Mouse (Mus musculus): Measurements from ENCODE around the gene Hsd17b12. TPM values are rescaled to one million over a fixed set of nuclear protein-coding genes. Genes with fewer than 3 reads are reported as not detected.

The Hsd17b12 gene
- total and polyA plus RNA-seq, 2 experiments from 2014 or later, result 24.1 to 37.7 TPM

DNA sequence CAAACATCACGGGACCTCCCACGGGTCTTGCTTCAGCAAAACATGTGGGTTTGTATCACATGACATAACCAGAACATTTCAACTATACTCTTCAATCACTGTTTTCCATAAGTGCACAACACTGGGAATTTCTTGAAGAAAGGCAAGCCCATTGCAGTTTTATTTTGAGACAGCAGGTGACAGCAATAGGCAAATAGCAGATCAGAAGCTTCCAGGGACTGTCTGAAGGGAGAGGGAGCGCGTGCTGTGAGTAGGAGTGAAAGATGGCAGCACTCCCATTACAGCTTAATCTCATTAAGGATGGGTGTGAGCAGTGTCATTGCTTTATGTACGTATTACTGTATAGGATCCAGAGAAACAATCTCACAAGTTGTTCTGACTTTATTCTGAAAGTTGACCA lies 88.3 kb downstream of the Hsd17b12 start:
- H3K4me1 ChIP-seq (ENCODE audit: control insufficient read depth, insufficient read depth), result no peaks in the 10 kb centered on the region
- H3K27me3 ChIP-seq (ENCODE audit: control insufficient read depth, insufficient read depth, low read length), result no peaks in the 10 kb centered on the region
- 0 out of 2 replicates have a peak, but pooled peaks cover 3% of the 10 kb centered on the region for H3K9me3 ChIP-seq (replicated peaks; ENCODE audit: control insufficient read depth, low read length)
- H3K36me3 ChIP-seq (replicated peaks; ENCODE audit: control insufficient read depth, insufficient read depth, low read length), result 0 out of 2 replicates have a peak, but pooled peaks cover 6% of the 10 kb centered on the region
- TF ChIP-seq CTCF (IDR thresholded peaks at IDR 0.05; ENCODE audit: low read depth) (peak; percentile 47), EP300 (IDR thresholded peaks at IDR 0.05; ENCODE audit: low read depth) (no peak)
- no peak overlapping the region for H3K9ac ChIP-seq (replicated peaks; ENCODE audit: low read depth, low read length)
- ATAC-seq (ENCODE audit: insufficient read depth, low read depth) (no peak), DNase-seq (ENCODE audit: low spot score) (no peak)
- WGBS, result 67% methylated on average over 5 of the region's 5 CpGs
- H3K4me2 ChIP-seq (ENCODE audit: low read depth, low read length), result no peak overlapping the region
- H3K27ac ChIP-seq (ENCODE audit: low read depth), result no peak overlapping the region
- H3K4me3 ChIP-seq (ENCODE audit: low read depth, low read length), result no peak overlapping the region

DNA sequence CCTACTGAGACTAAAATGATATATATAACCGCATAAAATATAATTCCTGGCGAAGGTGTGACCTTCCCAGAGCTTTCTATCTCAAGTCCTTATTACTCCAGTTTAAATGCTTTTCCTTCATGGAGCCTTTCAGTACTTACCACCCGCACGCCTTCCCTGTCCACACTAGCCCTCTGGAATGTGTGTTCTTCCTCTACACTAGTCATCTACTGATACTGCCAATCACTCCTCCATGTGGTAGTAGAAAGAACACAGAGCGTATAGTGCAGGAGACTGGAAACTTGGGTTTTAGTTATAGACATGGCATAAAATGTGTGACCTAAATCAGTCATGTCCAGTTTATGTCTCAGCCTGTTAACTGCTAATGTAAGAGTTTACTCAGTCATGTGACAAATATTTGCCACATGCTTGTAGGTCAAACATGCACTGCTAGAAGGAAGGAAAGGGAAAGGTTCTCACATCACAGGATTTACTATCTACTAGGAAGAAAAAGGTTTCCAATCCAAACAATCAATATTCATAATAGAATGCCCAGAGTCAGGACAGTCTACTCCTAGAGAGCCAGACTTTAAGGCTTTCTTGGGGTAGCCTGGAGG lies 91.1 kb downstream of the Hsd17b12 start:
- DNase-seq (ENCODE audit: low spot score), result no peak
- 43% methylated on average over 5 of the region's 5 CpGs for WGBS
- ATAC-seq (ENCODE audit: insufficient read depth, low read depth), result no peak
- Histone ChIP-seq H3K9me3 (replicated peaks; ENCODE audit: control insufficient read depth, low read length) (0 out of 2 replicates have a peak, but pooled peaks cover 3% of the 10 kb centered on the region), H3K27me3 (ENCODE audit: control insufficient read depth, insufficient read depth, low read length) (no peaks in the 10 kb centered on the region), H3K27ac (ENCODE audit: low read depth) (no peak overlapping the region), H3K36me3 (replicated peaks; ENCODE audit: control insufficient read depth, insufficient read depth, low read length) (0 out of 2 replicates have a peak, but pooled peaks cover 6% of the 10 kb centered on the region), H3K9ac (replicated peaks; ENCODE audit: low read depth, low read length) (no peak overlapping the region), H3K4me1 (ENCODE audit: control insufficient read depth, insufficient read depth) (no peaks in the 10 kb centered on the region), H3K4me3 (ENCODE audit: low read depth, low read length) (no peak overlapping the region), H3K4me2 (ENCODE audit: low read depth, low read length) (no peak overlapping the region)
- TF ChIP-seq EP300 (IDR thresholded peaks at IDR 0.05; ENCODE audit: low read depth) (no peak), CTCF (IDR thresholded peaks at IDR 0.05; ENCODE audit: low read depth) (no peak)

DNA sequence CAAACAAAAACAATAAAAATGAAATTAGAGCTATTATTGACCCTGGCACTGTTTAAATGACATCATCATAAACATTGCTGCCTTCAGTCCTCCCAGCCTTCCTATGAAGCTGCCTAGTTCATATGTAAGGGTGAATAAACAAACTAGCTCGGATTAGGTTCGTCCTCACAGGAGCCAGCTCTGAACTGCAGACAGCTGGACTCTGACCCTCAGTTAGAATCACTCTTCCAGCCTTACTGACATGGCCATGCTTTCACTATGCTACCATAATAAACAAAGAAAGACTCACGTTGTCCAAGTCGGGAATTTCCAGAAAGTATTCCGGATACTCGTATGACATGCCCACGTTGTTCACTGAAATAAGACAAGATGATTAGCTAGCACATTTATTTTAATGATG lies 91.6 kb downstream of the Hsd17b12 start:
- 54% methylated on average over 7 of the region's 7 CpGs for WGBS

DNA sequence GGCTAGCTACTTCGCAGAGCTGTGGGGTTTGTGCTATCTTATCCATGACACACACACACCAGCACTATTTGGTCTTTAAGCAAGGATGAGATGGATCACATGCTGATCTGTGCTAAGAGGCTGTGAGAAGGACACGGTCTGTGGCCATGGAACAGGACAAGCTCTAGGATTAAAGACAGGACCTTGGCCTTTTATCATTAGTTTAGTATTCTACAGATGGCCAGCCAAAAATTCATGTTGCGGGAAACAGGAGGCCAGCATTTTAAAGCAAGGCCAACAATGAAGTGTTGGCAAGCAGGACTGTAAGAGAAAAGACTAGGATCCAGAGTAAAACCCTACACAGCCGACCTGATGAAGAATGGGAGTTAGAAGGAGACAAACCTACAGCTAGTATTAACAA lies 95.0 kb downstream of the Hsd17b12 start:
- DNase-seq (ENCODE audit: low spot score) (no peak), ATAC-seq (ENCODE audit: insufficient read depth, low read depth) (no peak)
- H3K4me1 ChIP-seq (ENCODE audit: control insufficient read depth, insufficient read depth), result no peaks in the 10 kb centered on the region
- TF ChIP-seq CTCF (IDR thresholded peaks at IDR 0.05; ENCODE audit: low read depth) (no peak), EP300 (IDR thresholded peaks at IDR 0.05; ENCODE audit: low read depth) (no peak)
- no peak overlapping the region for H3K4me3 ChIP-seq (ENCODE audit: low read depth, low read length)
- no peak overlapping the region for H3K4me2 ChIP-seq (ENCODE audit: low read depth, low read length)
- H3K9ac ChIP-seq (replicated peaks; ENCODE audit: low read depth, low read length), result no peak overlapping the region
- 0 out of 2 replicates have a peak, but pooled peaks cover 6% of the 10 kb centered on the region for H3K36me3 ChIP-seq (replicated peaks; ENCODE audit: control insufficient read depth, insufficient read depth, low read length)
- WGBS, result 83% methylated on average over 4 of the region's 4 CpGs
- H3K27me3 ChIP-seq (ENCODE audit: control insufficient read depth, insufficient read depth, low read length), result no peaks in the 10 kb centered on the region
- no peak overlapping the region for H3K27ac ChIP-seq (ENCODE audit: low read depth)
- no peaks in the 10 kb centered on the region for H3K9me3 ChIP-seq (replicated peaks; ENCODE audit: control insufficient read depth, low read length)

More for the DNA sequence above, 91.6 kb downstream of the Hsd17b12 start:
- Histone ChIP-seq H3K36me3 (replicated peaks; ENCODE audit: control insufficient read depth, insufficient read depth, low read length) (0 out of 2 replicates have a peak, but pooled peaks cover 6% of the 10 kb centered on the region), H3K27me3 (ENCODE audit: control insufficient read depth, insufficient read depth, low read length) (no peaks in the 10 kb centered on the region), H3K4me3 (ENCODE audit: low read depth, low read length) (no peak overlapping the region), H3K4me1 (ENCODE audit: control insufficient read depth, insufficient read depth) (no peaks in the 10 kb centered on the region), H3K9ac (replicated peaks; ENCODE audit: low read depth, low read length) (no peak overlapping the region), H3K27ac (ENCODE audit: low read depth) (no peak overlapping the region), H3K9me3 (replicated peaks; ENCODE audit: control insufficient read depth, low read length) (0 out of 2 replicates have a peak, but pooled peaks cover 3% of the 10 kb centered on the region), H3K4me2 (ENCODE audit: low read depth, low read length) (no peak overlapping the region)
- TF ChIP-seq EP300 (IDR thresholded peaks at IDR 0.05; ENCODE audit: low read depth) (no peak), CTCF (IDR thresholded peaks at IDR 0.05; ENCODE audit: low read depth) (no peak)
- no peak for DNase-seq (ENCODE audit: low spot score)
- no peak for ATAC-seq (ENCODE audit: insufficient read depth, low read depth)

DNA sequence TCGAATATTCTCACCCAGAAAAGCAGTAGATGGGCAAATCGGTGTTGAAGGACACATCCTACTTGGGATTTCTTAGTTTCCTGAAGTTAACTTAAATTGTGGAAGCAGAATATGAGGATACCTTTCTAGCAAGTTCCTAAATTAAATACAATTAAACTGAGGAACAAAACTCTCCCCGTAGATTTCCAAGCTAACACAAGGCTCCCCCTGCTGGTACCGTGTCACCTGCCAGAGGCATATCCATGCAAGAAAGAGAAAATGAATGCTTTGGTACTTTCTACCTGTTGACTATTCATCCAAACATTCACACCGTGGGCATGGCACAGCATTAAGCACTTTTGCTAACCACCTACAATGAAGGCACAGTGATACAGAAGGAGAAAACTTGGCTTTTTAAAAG lies 98.3 kb downstream of the Hsd17b12 start:
- no peaks in the 10 kb centered on the region for H3K27me3 ChIP-seq (ENCODE audit: control insufficient read depth, insufficient read depth, low read length)
- TF ChIP-seq EP300 (IDR thresholded peaks at IDR 0.05; ENCODE audit: low read depth) (no peak), CTCF (IDR thresholded peaks at IDR 0.05; ENCODE audit: low read depth) (peak; percentile 57)
- no peak for DNase-seq (ENCODE audit: low spot score)
- no peak overlapping the region for H3K4me3 ChIP-seq (ENCODE audit: low read depth, low read length)
- H3K36me3 ChIP-seq (replicated peaks; ENCODE audit: control insufficient read depth, insufficient read depth, low read length), result no peaks in the 10 kb centered on the region
- H3K4me2 ChIP-seq (ENCODE audit: low read depth, low read length), result no peak overlapping the region
- no peak overlapping the region for H3K9ac ChIP-seq (replicated peaks; ENCODE audit: low read depth, low read length)
- no peaks in the 10 kb centered on the region for H3K4me1 ChIP-seq (ENCODE audit: control insufficient read depth, insufficient read depth)
- no peak for ATAC-seq (ENCODE audit: insufficient read depth, low read depth)
- WGBS, result 79% methylated on average over 5 of the region's 5 CpGs
- no peaks in the 10 kb centered on the region for H3K9me3 ChIP-seq (replicated peaks; ENCODE audit: control insufficient read depth, low read length)
- no peak overlapping the region for H3K27ac ChIP-seq (ENCODE audit: low read depth)

DNA sequence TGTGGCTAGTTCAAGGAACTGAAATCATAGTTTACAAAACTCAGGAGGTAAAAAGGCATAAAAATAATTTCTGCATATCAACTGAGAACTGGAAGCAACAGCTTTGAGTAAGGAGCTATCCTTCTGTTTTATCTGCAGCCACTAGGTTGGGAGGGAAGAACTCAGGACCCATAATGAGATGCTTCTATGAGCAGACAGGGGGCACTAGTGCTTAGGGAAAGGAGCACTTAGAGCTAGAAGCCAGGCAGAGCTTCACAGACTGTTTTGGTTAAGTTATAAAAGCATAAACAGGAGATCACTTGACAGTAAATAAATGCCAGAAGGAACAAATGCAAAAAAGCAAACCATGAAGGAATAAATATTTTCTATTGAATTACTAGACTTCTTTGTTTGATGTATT lies 103.0 kb downstream of the Hsd17b12 start:
- H3K9ac ChIP-seq (replicated peaks; ENCODE audit: low read depth, low read length), result no peak overlapping the region
- H3K9me3 ChIP-seq (replicated peaks; ENCODE audit: control insufficient read depth, low read length), result no peaks in the 10 kb centered on the region
- H3K4me3 ChIP-seq (ENCODE audit: low read depth, low read length), result no peak overlapping the region
- H3K27ac ChIP-seq (ENCODE audit: low read depth), result no peak overlapping the region
- H3K27me3 ChIP-seq (ENCODE audit: control insufficient read depth, insufficient read depth, low read length), result no peaks in the 10 kb centered on the region
- H3K4me1 ChIP-seq (ENCODE audit: control insufficient read depth, insufficient read depth), result no peaks in the 10 kb centered on the region
- H3K4me2 ChIP-seq (ENCODE audit: low read depth, low read length), result no peak overlapping the region
- peak; percentile 64 for DNase-seq (ENCODE audit: low spot score)
- H3K36me3 ChIP-seq (replicated peaks; ENCODE audit: control insufficient read depth, insufficient read depth, low read length), result no peaks in the 10 kb centered on the region
- peak; percentile 84 for TF ChIP-seq CTCF (IDR thresholded peaks at IDR 0.05; ENCODE audit: low read depth)
- no peak for TF ChIP-seq EP300 (IDR thresholded peaks at IDR 0.05; ENCODE audit: low read depth)
- no peak; the same call in 1 of the 2 replicates for ATAC-seq (ENCODE audit: insufficient read depth, low read depth)

All from heart, postnatal 0 days (tissue).